Mouse (Mus musculus): ENCODE measurements at regions not wholly inside any gene's neighbourhood (a gene's known extent, or its start where the extent isn't known, plus 50 kb on each side); places are given as distances from the start of the nearest gene placed in this dataset.

GRCm38 (mm10) chr10:118608376-118609145, 167.7 kb downstream of the Ifng start:
- TF ChIP-seq POLR2A (IDR thresholded peaks at IDR 0.05; ENCODE audit: low read depth, low read length) (no peak), CTCF (conservative IDR thresholded peaks at IDR 0.05; ENCODE audit: insufficient read depth, insufficient read length, low read depth, low read length) (no peak)
